Mouse (Mus musculus) CH12.LX (cell line): Measurements from ENCODE around the gene Ms4a6b. TPM values are rescaled to one million over a fixed set of nuclear protein-coding genes. Genes with fewer than 3 reads are reported as not detected.
A peak's percentile ranks its signal among the peaks of the same experiment; 100 is the strongest.

Experiments
- DNase-seq: peaks from one replicate; pipeline ENCODE4 v3.0.0-alpha.2; 2013; ENCODE audit errors: extremely low read depth
- H3K27ac ChIP-seq: 2 replicates; pipeline ENCODE4 v1.5.1; 2012; ENCODE audit warnings: low read depth, mild to moderate bottlenecking, control low read depth, moderate library complexity; ENCODE audit not compliant: insufficient read depth
- H3K27me3 ChIP-seq: replicated peaks from 2 replicates; pipeline ENCODE3; 2012; ENCODE audit warnings: inconsistent platforms
- H3K36me3 ChIP-seq, 2 experiments: replicated peaks in 1 of 2; 2 replicates each; pipeline versions ENCODE3 to v1.6.1; 2012; ENCODE audit warnings: inconsistent platforms in 1 of 2, low read length in 1 of 2, mild to moderate bottlenecking in 1 of 2, mixed read lengths in 1 of 2, moderate library complexity in 1 of 2; ENCODE audit not compliant: control insufficient read depth in 1 of 2, insufficient read depth in 1 of 2
- H3K4me1 ChIP-seq, 2 experiments: 2 replicates each; pipeline ENCODE4 v1.6.1; 2012; ENCODE audit warnings: inconsistent platforms in 1 of 2, moderate library complexity in 1 of 2; ENCODE audit not compliant: insufficient read depth in 2 of 2, control insufficient read depth in 1 of 2
- H3K4me2 ChIP-seq: 2 replicates; pipeline ENCODE4 v1.6.1; 2012; ENCODE audit warnings: low read depth, mild to moderate bottlenecking, control low read depth; ENCODE audit not compliant: poor library complexity, insufficient read depth, severe bottlenecking
- H3K4me3 ChIP-seq, 3 experiments: fragments of 150-350 bp in 1 of 3; sonication (generic) in 1 of 3; replicated peaks in 1 of 3; 2 replicates each; pipeline versions ENCODE3 to v1.5.1; 2011 to 2012; ENCODE audit warnings: low read depth in 2 of 3, low read length in 2 of 3, mild to moderate bottlenecking in 2 of 3, moderate library complexity in 2 of 3, control low read depth in 1 of 3, improper control_type of control experiment in 1 of 3, inconsistent platforms in 1 of 3, mixed read lengths in 1 of 3; ENCODE audit not compliant: poor library complexity in 1 of 3
- H3K79me2 ChIP-seq: replicated peaks from 2 replicates; pipeline ENCODE4 v1.6.1; 2012; ENCODE audit warnings: mild to moderate bottlenecking, moderate library complexity; ENCODE audit not compliant: control insufficient read depth, poor library complexity, insufficient read depth, severe bottlenecking; ENCODE audit errors: extremely low read depth
- H3K9ac ChIP-seq: 2 replicates; pipeline ENCODE4 v1.6.1; 2012; ENCODE audit warnings: low read depth, mild to moderate bottlenecking, control low read depth, moderate library complexity; ENCODE audit not compliant: insufficient read depth
- H3K9me3 ChIP-seq: replicated peaks from 2 replicates; pipeline ENCODE3; 2012; ENCODE audit warnings: low read length, inconsistent platforms, mixed read lengths
- BHLHE40 ChIP-seq: IDR thresholded peaks from 2 replicates; pipeline ENCODE4 v1.6.1; 2011; ENCODE audit warnings: mild to moderate bottlenecking, low read depth, low read length, improper control_type of control experiment
- CHD1 ChIP-seq: IDR thresholded peaks from 2 replicates; pipeline ENCODE4 v1.6.1; 2012; ENCODE audit warnings: low read depth, low read length, improper control_type of control experiment, inconsistent platforms
- E2F4 ChIP-seq: IDR thresholded peaks from 2 replicates; pipeline ENCODE4 v1.6.1; 2011; ENCODE audit warnings: low read depth, low read length, improper control_type of control experiment; ENCODE audit not compliant: insufficient replicate concordance
- ELF1 ChIP-seq: IDR thresholded peaks from 2 replicates; pipeline ENCODE4 v1.6.1; 2014; ENCODE audit warnings: low read depth, mild to moderate bottlenecking, inconsistent platforms, low read length, improper control_type of control experiment
- EP300 ChIP-seq: IDR thresholded peaks from 2 replicates; pipeline ENCODE4 v1.6.1; 2011; ENCODE audit warnings: low read length, improper control_type of control experiment
- ETS1 ChIP-seq: conservative IDR thresholded peaks from 2 replicates; pipeline ENCODE4 v1.6.1; 2012; ENCODE audit warnings: low read depth, mild to moderate bottlenecking, inconsistent platforms, low read length, improper control_type of control experiment, moderate library complexity
- HCFC1 ChIP-seq: IDR thresholded peaks from 2 replicates; pipeline ENCODE4 v1.6.1; 2012; ENCODE audit warnings: low read depth, mild to moderate bottlenecking, inconsistent platforms, low read length, improper control_type of control experiment
- IRF4 ChIP-seq: IDR thresholded peaks from 2 replicates; pipeline ENCODE4 v1.6.1; 2014; ENCODE audit warnings: low read depth, mild to moderate bottlenecking, inconsistent platforms, low read length, improper control_type of control experiment
- JUN ChIP-seq: IDR thresholded peaks from 2 replicates; pipeline ENCODE4 v1.6.1; 2011; ENCODE audit warnings: low read depth, mild to moderate bottlenecking, low read length, improper control_type of control experiment, moderate library complexity; ENCODE audit not compliant: insufficient read depth
- JUND ChIP-seq: conservative IDR thresholded peaks from 2 replicates; pipeline ENCODE4 v1.6.1; 2011; ENCODE audit warnings: low read depth, low read length, improper control_type of control experiment
- MEF2A ChIP-seq: IDR thresholded peaks from 2 replicates; pipeline ENCODE4 v1.6.1; 2014; ENCODE audit warnings: low read depth, mild to moderate bottlenecking, inconsistent platforms, low read length, improper control_type of control experiment, borderline replicate concordance
- MXI1 ChIP-seq: IDR thresholded peaks from 2 replicates; pipeline ENCODE4 v1.6.1; 2011; ENCODE audit warnings: mild to moderate bottlenecking, low read depth, low read length, improper control_type of control experiment
- MYC ChIP-seq: IDR thresholded peaks from 2 replicates; pipeline ENCODE4 v1.6.1; 2011; ENCODE audit warnings: low read depth, mild to moderate bottlenecking, improper control_type of control experiment, low read length
- NELFE ChIP-seq: IDR thresholded peaks from 2 replicates; pipeline ENCODE4 v1.6.1; 2011; ENCODE audit warnings: low read depth, low read length, improper control_type of control experiment
- NRF1 ChIP-seq: IDR thresholded peaks from 2 replicates; pipeline ENCODE4 v1.6.1; 2014; ENCODE audit warnings: low read depth, mild to moderate bottlenecking, inconsistent platforms, low read length, improper control_type of control experiment, moderate library complexity
- PAX5 ChIP-seq: IDR thresholded peaks from 2 replicates; pipeline ENCODE4 v1.6.1; 2012; ENCODE audit warnings: low read length, inconsistent platforms, mixed read lengths
- POLR2A ChIP-seq: IDR thresholded peaks from 2 replicates; pipeline ENCODE4 v1.6.1; 2011; ENCODE audit warnings: low read depth, mild to moderate bottlenecking, improper control_type of control experiment, low read length
- RCOR1 ChIP-seq: conservative IDR thresholded peaks from 2 replicates; pipeline ENCODE4 v1.6.1; 2012; ENCODE audit warnings: low read depth, mild to moderate bottlenecking, inconsistent platforms, low read length, improper control_type of control experiment
- SIN3A ChIP-seq: IDR thresholded peaks from 2 replicates; pipeline ENCODE4 v1.6.1; 2012; ENCODE audit warnings: low read length, improper control_type of control experiment, inconsistent platforms
- USF1 ChIP-seq: IDR thresholded peaks from 2 replicates; pipeline ENCODE4 v1.6.1; 2014; ENCODE audit warnings: low read depth, mild to moderate bottlenecking, inconsistent platforms, low read length, improper control_type of control experiment
- USF2 ChIP-seq: conservative IDR thresholded peaks from 2 replicates; pipeline ENCODE4 v1.6.1; 2011; ENCODE audit warnings: low read depth, low read length, improper control_type of control experiment
- ZC3H11A ChIP-seq: IDR thresholded peaks from 2 replicates; pipeline ENCODE4 v1.6.1; 2012; ENCODE audit warnings: low read depth, mild to moderate bottlenecking, inconsistent platforms, low read length, improper control_type of control experiment
- ZKSCAN1 ChIP-seq: IDR thresholded peaks from 2 replicates; pipeline ENCODE4 v1.6.1; 2012; ENCODE audit warnings: low read depth, inconsistent platforms, low read length, improper control_type of control experiment, borderline replicate concordance
- ZMIZ1 ChIP-seq: IDR thresholded peaks from 2 replicates; pipeline ENCODE4 v1.6.1; 2012; ENCODE audit warnings: low read depth, mild to moderate bottlenecking, inconsistent platforms, low read length, improper control_type of control experiment
- ZNF384 ChIP-seq: IDR thresholded peaks from 2 replicates; pipeline ENCODE4 v1.6.1; 2012; ENCODE audit warnings: low read depth, low read length, improper control_type of control experiment, inconsistent platforms
- dilution Hi-C: fragments of 300-500 bp; cut with MboI; formaldehyde crosslinking; loops from 2 replicates; pipeline ENCODE4 v1.14.3; 2020; ENCODE audit warnings: low sequenced_read_pairs; ENCODE audit not compliant: extremely low pct_unique_long_range_greater_than_20kb, extremely low pct_ligation_motif_present
- in situ Hi-C: fragments of 300-500 bp; cut with MboI; formaldehyde crosslinking; loops from 3 replicates; pipeline ENCODE4 v1.14.3; 2019; ENCODE audit warnings: low sequenced_read_pairs, low pct_ligation_motif_present, low pct_unique_long_range_greater_than_20kb, mixed read lengths
- polyA plus RNA-seq: library from polyadenylated mRNA; unstranded; fragments of >175 nt; gene quantifications from 2 replicates; pipeline ENCODE4 v1.2.1, GENCODE M21; 2012; ENCODE audit warnings: low read depth; ENCODE audit not compliant: insufficient read length
- total RNA-seq, 2 experiments: library from RNA; depleted of rRNA; stranded (reverse); fragments of 300-350 nt in 1 of 2; fragments of >200 nt in 1 of 2; gene quantifications; 2 replicates each; pipeline ENCODE4 v1.2.3; 2012 to 2014

The Ms4a6b gene
- total and polyA plus RNA-seq, 3 experiments = 0.55 to 1.9 (median 1.6) TPM

- H3K27me3 ChIP-seq = no peaks in the 10 kb centered on the region
- no peaks in the 10 kb centered on the region for H3K79me2 ChIP-seq
- in situ Hi-C loops (no loop called here), dilution Hi-C loops (no loop called here)
- H3K4me1 ChIP-seq = peaks cover 3 to 23% of the 10 kb centered on the region in 2 experiments; a peak in 3 of 4 replicates
- no peak overlapping the region for H3K9ac ChIP-seq
- no peak overlapping the region for H3K27ac ChIP-seq
- H3K9me3 ChIP-seq = no peaks in the 10 kb centered on the region
- TF ChIP-seq SIN3A = no peak
- TF ChIP-seq IRF4 = no peak
- no peak for TF ChIP-seq JUND
- no peak for TF ChIP-seq ZNF384
- no peak for TF ChIP-seq HCFC1
- TF ChIP-seq POLR2A = no peak
- TF ChIP-seq ELF1 = no peak
- TF ChIP-seq ETS1 = no peak; the same call in 1 of the 2 replicates
- no peak for TF ChIP-seq E2F4
- no peak for TF ChIP-seq USF2
- TF ChIP-seq EP300 = no peak
- no peaks in the 10 kb centered on the region for H3K36me3 ChIP-seq
- H3K4me2 ChIP-seq = peak overlapping the region; percentile 39
- peak; percentile 65 for DNase-seq
- no peak overlapping the region for H3K4me3 ChIP-seq
Observed at GRCm38 (mm10) chr19:11485266-11485665, 31.0 kb upstream of the Ms4a6b start.

GRCm38 (mm10) chr19:11485746-11486145 lies 30.6 kb upstream of the Ms4a6b start, which contains the start of gene Gm8369:
Gene Gm8369, plus strand, starts transcription at chr19:11485938.
- Histone ChIP-seq H3K9ac (no peak within 1 kb of the TSS; the same call in 1 of the 2 replicates), H3K27ac (no peak within 1 kb of the TSS), H3K36me3 (no peaks in the 10 kb centered on the region), H3K4me2 (peak within 1 kb of the TSS; percentile 39), H3K27me3 (no peaks in the 10 kb centered on the region), H3K4me3 (no peak within 1 kb of the TSS), H3K9me3 (no peaks in the 10 kb centered on the region), H3K79me2 (no peaks in the 10 kb centered on the region), H3K4me1 (peaks cover 4 to 25% of the 10 kb centered on the region in 2 experiments; a peak in 3 of 4 replicates)
- TF ChIP-seq SIN3A = 0 out of 2 replicates have a peak, but pooled peaks have one; percentile 8
- no peak for TF ChIP-seq JUND
- TF ChIP-seq NELFE = no peak
- dilution Hi-C loops = no loop called here
- in situ Hi-C loops = no loop called here
- DNase-seq = no peak

DNA sequence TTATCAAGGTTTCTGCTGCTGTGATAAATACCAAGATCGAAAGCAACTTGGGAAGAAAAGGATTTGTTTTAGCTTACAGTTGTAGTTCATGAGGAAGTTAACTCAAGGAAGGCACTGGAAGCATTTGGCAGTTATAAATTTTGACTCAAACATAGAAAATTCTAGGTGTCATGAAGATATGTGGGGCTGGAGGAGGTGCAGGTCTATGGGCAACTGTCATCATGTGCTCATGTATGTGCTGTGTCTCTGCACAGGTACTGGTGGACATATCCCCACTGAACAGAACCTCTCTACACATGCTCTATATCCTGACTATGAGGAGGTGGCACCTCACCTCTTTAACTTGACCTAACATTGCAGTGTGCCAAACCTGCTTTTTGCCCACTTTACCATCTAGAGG lies 29.7 kb upstream of the Ms4a6b start:
- H3K36me3 ChIP-seq = no peaks in the 10 kb centered on the region
- H3K4me2 ChIP-seq = no peak overlapping the region
- no peaks in the 10 kb centered on the region for H3K9me3 ChIP-seq
- dilution Hi-C loops (no loop called here), in situ Hi-C loops (no loop called here)
- no peak overlapping the region for H3K9ac ChIP-seq
- no peak overlapping the region for H3K4me3 ChIP-seq
- TF ChIP-seq ZMIZ1 = no peak
- TF ChIP-seq MXI1 = no peak
- TF ChIP-seq NRF1 = no peak
- TF ChIP-seq ZC3H11A = no peak
- no peak for TF ChIP-seq ETS1
- no peak for TF ChIP-seq RCOR1
- no peak for TF ChIP-seq BHLHE40
- TF ChIP-seq CHD1 = no peak
- TF ChIP-seq IRF4 = no peak
- TF ChIP-seq ZKSCAN1 = no peak
- TF ChIP-seq MYC = no peak
- no peak for TF ChIP-seq JUND
- TF ChIP-seq E2F4 = no peak
- no peak for TF ChIP-seq PAX5
- TF ChIP-seq MEF2A = no peak
- TF ChIP-seq JUN = no peak
- TF ChIP-seq USF1 = no peak
- TF ChIP-seq, all 38 proteins: peak for 0
- no peak for DNase-seq
- no peaks in the 10 kb centered on the region for H3K27me3 ChIP-seq
- peaks cover 9 to 33% of the 10 kb centered on the region in 2 experiments; a peak in 3 of 4 replicates for H3K4me1 ChIP-seq
- H3K27ac ChIP-seq = no peak overlapping the region
- H3K79me2 ChIP-seq = no peaks in the 10 kb centered on the region
